Mouse (Mus musculus) common myeloid progenitor, adult 5-6 weeks (primary cell): ENCODE measurements at regions not wholly inside any gene's neighbourhood (a gene's known extent, or its start where the extent isn't known, plus 50 kb on each side); places are given as distances from the start of the nearest gene placed in this dataset.

Source experiments
- ATAC-seq: replicated peaks from 2 replicates; pipeline ENCODE4 v1.8.0; 2016; ENCODE audit warnings: low read depth, mild to moderate bottlenecking, moderate TSS enrichment, inconsistent platforms; ENCODE audit not compliant: poor library complexity, severe bottlenecking

GRCm38 (mm10) chr2:131801212-131801611, 58.3 kb downstream of the Erv3 start:
- no peak for ATAC-seq

GRCm38 (mm10) chr2:131800126-131800894, 59.2 kb downstream of the Erv3 start:
- no peak for ATAC-seq

- no peak for ATAC-seq
Measured at GRCm38 (mm10) chr2:131799486-131799885, 60.1 kb downstream of the Erv3 start.

GRCm38 (mm10) chr2:131797001-131797693, 62.4 kb downstream of the Erv3 start:
- ATAC-seq = no peak

- no peak for ATAC-seq
Measured at GRCm38 (mm10) chr2:131775381-131775780, 84.2 kb downstream of the Erv3 start.

- ATAC-seq = no peak
Measured at GRCm38 (mm10) chr2:131773691-131774090, 85.9 kb downstream of the Erv3 start.

GRCm38 (mm10) chr2:131772163-131772562, 87.4 kb downstream of the Erv3 start:
- ATAC-seq = no peak

- peak; percentile 60; the same call in 1 of the 2 replicates for ATAC-seq
Measured at GRCm38 (mm10) chr2:131770852-131771251, 88.7 kb downstream of the Erv3 start.

GRCm38 (mm10) chr2:131769656-131770210, 89.8 kb downstream of the Erv3 start:
- no peak for ATAC-seq

- no peak for ATAC-seq
Measured at GRCm38 (mm10) chr2:131766500-131766899, 93.0 kb downstream of the Erv3 start.

- ATAC-seq = no peak
Measured at GRCm38 (mm10) chr2:131761507-131761906, 98.0 kb downstream of the Erv3 start.

GRCm38 (mm10) chr2:131757183-131757903, 102.2 kb downstream of the Erv3 start:
- ATAC-seq = peak; percentile 73

GRCm38 (mm10) chr2:131755107-131755506, 104.4 kb downstream of the Erv3 start:
- no peak for ATAC-seq

GRCm38 (mm10) chr2:131753436-131753835, 106.1 kb downstream of the Erv3 start:
- ATAC-seq = no peak

GRCm38 (mm10) chr2:131750679-131751078, 108.9 kb downstream of the Erv3 start:
- ATAC-seq = no peak

- no peak for ATAC-seq
Measured at GRCm38 (mm10) chr2:131750206-131750605, 109.3 kb downstream of the Erv3 start.

GRCm38 (mm10) chr2:131749746-131750145, 109.8 kb downstream of the Erv3 start:
- no peak for ATAC-seq

GRCm38 (mm10) chr2:131748791-131749190, 110.8 kb downstream of the Erv3 start:
- ATAC-seq = no peak

GRCm38 (mm10) chr2:131747707-131748106, 111.8 kb downstream of the Erv3 start:
- no peak for ATAC-seq

GRCm38 (mm10) chr2:131745381-131745895, 114.1 kb downstream of the Erv3 start:
- ATAC-seq = no peak
